Comparison of ENCODE assay signal across 8 mouse cellular contexts in the genomic region with DNA sequence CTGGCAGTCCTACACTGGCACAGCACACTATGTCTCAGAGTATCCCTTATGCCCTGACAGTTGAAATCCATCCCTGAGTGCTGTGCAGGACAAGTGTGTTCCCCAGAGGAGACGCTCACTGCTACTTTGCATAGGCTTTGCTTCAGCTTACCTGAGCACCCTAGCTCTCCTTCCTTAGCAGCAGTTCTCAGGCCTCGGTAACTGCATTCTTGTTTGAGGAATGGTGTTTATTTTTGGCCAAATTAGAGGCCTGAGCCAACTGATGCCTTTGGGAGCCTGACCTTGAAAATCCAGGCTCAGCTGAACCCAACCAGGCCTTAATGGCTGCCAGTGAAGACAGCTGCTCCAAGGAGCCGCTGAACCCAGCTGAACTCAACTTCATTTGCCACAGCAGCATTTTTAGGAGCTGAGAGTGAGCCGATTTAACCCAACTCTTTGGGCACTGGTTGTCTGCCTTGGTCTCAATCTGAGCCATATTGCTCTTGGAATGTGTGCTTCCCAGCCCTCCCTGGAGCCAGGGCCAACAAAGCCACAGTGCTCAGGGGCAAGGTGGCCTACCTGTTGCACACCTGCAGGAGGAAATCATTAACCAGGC. TPM values are rescaled to one million over a fixed set of nuclear protein-coding genes. Genes with fewer than 3 reads are reported as not detected.
DNase-seq lines count a peak whose midpoint lies in the region; ATAC-seq and TF ChIP-seq lines count a peak whose summit lies in the region.

No protein-coding gene starts in this region.

- peaks cover 35% of the 10 kb centered on the region for H3K4me1 ChIP-seq in forebrain, embryonic 13.5 days
- peaks cover 12% of the 10 kb centered on the region for H3K4me1 ChIP-seq in forebrain, postnatal 0 days (ENCODE audit: insufficient read depth)
- H3K4me1 ChIP-seq in lung, embryonic 15.5 days, result peaks cover 28% of the 10 kb centered on the region
- H3K4me1 ChIP-seq in heart, embryonic 15.5 days (replicated peaks), result peaks cover 40% of the 10 kb centered on the region
- peaks cover 34% of the 10 kb centered on the region for H3K4me1 ChIP-seq in neural tube, embryonic 13.5 days (replicated peaks)

- no peak for TF ChIP-seq CTCF in forebrain, postnatal 0 days (IDR thresholded peaks at IDR 0.05; ENCODE audit: low read depth)

- no peak overlapping the region for H3K9ac ChIP-seq in forebrain, embryonic 13.5 days
- H3K9ac ChIP-seq in forebrain, postnatal 0 days, result no peak overlapping the region
- no peak overlapping the region for H3K9ac ChIP-seq in lung, embryonic 15.5 days
- H3K9ac ChIP-seq in heart, embryonic 15.5 days, result peak overlapping the region; percentile 80
- no peak overlapping the region for H3K9ac ChIP-seq in neural tube, embryonic 13.5 days

- no peaks in the 10 kb centered on the region for H3K9me3 ChIP-seq in forebrain, embryonic 13.5 days (replicated peaks)
- H3K9me3 ChIP-seq in forebrain, postnatal 0 days (ENCODE audit: low read length), result no peaks in the 10 kb centered on the region
- H3K9me3 ChIP-seq in lung, embryonic 15.5 days, result no peaks in the 10 kb centered on the region
- H3K9me3 ChIP-seq in heart, embryonic 15.5 days (replicated peaks), result no peaks in the 10 kb centered on the region
- H3K9me3 ChIP-seq in neural tube, embryonic 13.5 days, result no peaks in the 10 kb centered on the region

- peaks cover 61% of the 10 kb centered on the region for H3K36me3 ChIP-seq in forebrain, embryonic 13.5 days (ENCODE audit: poor library complexity, severe bottlenecking)
- peaks cover 45% of the 10 kb centered on the region for H3K36me3 ChIP-seq in forebrain, postnatal 0 days (ENCODE audit: insufficient read depth)
- peaks cover 37% of the 10 kb centered on the region for H3K36me3 ChIP-seq in lung, embryonic 15.5 days
- peaks cover 37% of the 10 kb centered on the region for H3K36me3 ChIP-seq in heart, embryonic 15.5 days
- H3K36me3 ChIP-seq in neural tube, embryonic 13.5 days, result peaks cover 65% of the 10 kb centered on the region

- DNase-seq in forebrain, postnatal 0 days, result no peak
- no peak for DNase-seq in lung, adult 18-20 months
- no peak for DNase-seq in urinary bladder, postnatal 36 days (ENCODE audit: low spot score in 2 of 2)
- no peak for DNase-seq in Muller cell, postnatal 12 days (ENCODE audit: inconsistent ontology term)

- 93% methylated on average over 4 of the region's 4 CpGs for WGBS in forebrain, embryonic 13.5 days
- WGBS in forebrain, postnatal 0 days, result 92% methylated on average over 4 of the region's 4 CpGs
- WGBS in lung, embryonic 15.5 days, result 66% methylated on average over 4 of the region's 4 CpGs
- 53% methylated on average over 4 of the region's 4 CpGs for WGBS in heart, embryonic 15.5 days
- 90% methylated on average over 4 of the region's 4 CpGs for WGBS in neural tube, embryonic 13.5 days

- no peak overlapping the region for H3K4me3 ChIP-seq in forebrain, embryonic 13.5 days
- no peak overlapping the region for H3K4me3 ChIP-seq in forebrain, postnatal 0 days (ENCODE audit: low read depth, low read length)
- H3K4me3 ChIP-seq in lung, embryonic 15.5 days, result peak overlapping the region; percentile 1; the same call in 1 of the 2 replicates
- peak overlapping the region; percentile 68 for H3K4me3 ChIP-seq in heart, embryonic 15.5 days
- no peak overlapping the region for H3K4me3 ChIP-seq in neural tube, embryonic 13.5 days

- ATAC-seq in forebrain, embryonic 13.5 days, result no peak
- no peak for ATAC-seq in forebrain, postnatal 0 days
- no peak for ATAC-seq in lung, embryonic 15.5 days (ENCODE audit: borderline replicate concordance, extremely low read depth, low FRiP score, low TSS enrichment)
- no peak for ATAC-seq in heart, embryonic 15.5 days (replicated peaks; ENCODE audit: insufficient number of reproducible peaks, insufficient read depth, low FRiP score, low read depth)
- no peak for ATAC-seq in neural tube, embryonic 13.5 days (ENCODE audit: low read depth)

- no peak overlapping the region for H3K4me2 ChIP-seq in forebrain, embryonic 13.5 days
- H3K4me2 ChIP-seq in forebrain, postnatal 0 days (ENCODE audit: low read depth), result no peak overlapping the region
- peak overlapping the region; percentile 13; the same call in 1 of the 2 replicates for H3K4me2 ChIP-seq in lung, embryonic 15.5 days
- H3K4me2 ChIP-seq in heart, embryonic 15.5 days, result peak overlapping the region; percentile 97
- no peak overlapping the region for H3K4me2 ChIP-seq in neural tube, embryonic 13.5 days

- no peaks in the 10 kb centered on the region for H3K27me3 ChIP-seq in forebrain, embryonic 13.5 days
- H3K27me3 ChIP-seq in forebrain, postnatal 0 days (ENCODE audit: insufficient read depth, low read length), result no peaks in the 10 kb centered on the region
- H3K27me3 ChIP-seq in lung, embryonic 15.5 days, result no peaks in the 10 kb centered on the region
- no peaks in the 10 kb centered on the region for H3K27me3 ChIP-seq in heart, embryonic 15.5 days
- no peaks in the 10 kb centered on the region for H3K27me3 ChIP-seq in neural tube, embryonic 13.5 days

- H3K27ac ChIP-seq in forebrain, embryonic 13.5 days, result peak overlapping the region; percentile 97; the same call in 1 of the 2 replicates
- no peak overlapping the region for H3K27ac ChIP-seq in forebrain, postnatal 0 days (ENCODE audit: low read depth, low read length)
- peak overlapping the region; percentile 72 for H3K27ac ChIP-seq in lung, embryonic 15.5 days
- peak overlapping the region; percentile 98 for H3K27ac ChIP-seq in heart, embryonic 15.5 days
- H3K27ac ChIP-seq in neural tube, embryonic 13.5 days (replicated peaks), result peak overlapping the region; percentile 98

RNA-seq across cellular contexts. Expression of a gene that starts 0.6 kb away (rescaled TPM):
- polyA plus RNA-seq in forebrain, embryonic 13.5 days (2015; fragmentation: Nextera tagmentation; extraction: Ambion mirVana), result 2.5 and 2.6 TPM in 2 replicates
- total RNA-seq in forebrain, postnatal 0 days (2014; rRNA removed), result 0.29 and 0.31 TPM in 2 replicates
- 0.29 and 0.48 TPM in 2 replicates for polyA plus RNA-seq in forebrain, postnatal 0 days (2015; fragmentation: Nextera tagmentation; extraction: Ambion mirVana)
- 6.8 and 8.2 TPM in 2 replicates for polyA plus RNA-seq in lung, embryonic 15.5 days (2015; fragmentation: Nextera tagmentation; extraction: Ambion mirVana)
- polyA plus RNA-seq in heart, embryonic 15.5 days (2015; fragmentation: Nextera tagmentation; extraction: Ambion mirVana), result 70.3 and 84.7 TPM in 2 replicates
- polyA plus RNA-seq in neural tube, embryonic 13.5 days (2015; fragmentation: Nextera tagmentation; extraction: Ambion mirVana), result 1.2 and 1.7 TPM in 2 replicates

Comparison
In these comparisons a context has a peak if more than half of its experiments do, and no peak if none do; other contexts are left out.
1. H3K4me2 ChIP-seq: peak in lung, embryonic 15.5 days (single experiment) and heart, embryonic 15.5 days (single experiment); none in forebrain, embryonic 13.5 days (single experiment), forebrain, postnatal 0 days (single experiment) and neural tube, embryonic 13.5 days (single experiment).
2. H3K4me3 ChIP-seq: peak in lung, embryonic 15.5 days (single experiment) and heart, embryonic 15.5 days (single experiment); none in forebrain, embryonic 13.5 days (single experiment), forebrain, postnatal 0 days (single experiment) and neural tube, embryonic 13.5 days (single experiment).